Mouse (Mus musculus) testis, postnatal 10 days (tissue): ENCODE data around the gene Olfr597.
"Not testable (repeated sequence)": the region's sequence is repeated elsewhere in the genome, so short reads cannot be mapped to it uniquely, and the experiment has no call there.

Experiments
- DNase-seq: peaks from one replicate; pipeline ENCODE4 v3.0.0; 2021; ENCODE audit warnings: low spot score

Olfr597 gene

DNA sequence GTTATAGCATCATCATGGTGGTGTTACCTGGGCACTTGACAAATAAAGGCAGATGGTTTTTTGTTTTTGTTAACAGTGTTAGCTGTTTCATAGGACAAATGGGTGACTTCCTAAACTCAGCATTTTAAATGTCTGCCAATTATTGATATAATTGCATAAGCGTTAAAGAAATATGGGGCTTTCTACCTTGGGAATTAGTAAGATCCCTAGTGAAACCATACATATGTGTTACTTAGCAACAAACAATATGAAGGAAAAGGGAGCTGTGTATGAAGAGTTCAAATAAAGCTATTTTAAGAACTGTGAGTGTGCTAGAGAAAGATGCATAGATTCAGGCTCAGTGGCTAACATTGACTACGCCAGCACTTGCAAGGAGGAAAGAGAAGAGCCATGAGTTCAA lies at the start of gene Olfr597:
Gene Olfr597, plus strand, starts transcription at position 301 of the 400 bp plus-strand sequence.
- not testable (repeated sequence) for DNase-seq

DNA sequence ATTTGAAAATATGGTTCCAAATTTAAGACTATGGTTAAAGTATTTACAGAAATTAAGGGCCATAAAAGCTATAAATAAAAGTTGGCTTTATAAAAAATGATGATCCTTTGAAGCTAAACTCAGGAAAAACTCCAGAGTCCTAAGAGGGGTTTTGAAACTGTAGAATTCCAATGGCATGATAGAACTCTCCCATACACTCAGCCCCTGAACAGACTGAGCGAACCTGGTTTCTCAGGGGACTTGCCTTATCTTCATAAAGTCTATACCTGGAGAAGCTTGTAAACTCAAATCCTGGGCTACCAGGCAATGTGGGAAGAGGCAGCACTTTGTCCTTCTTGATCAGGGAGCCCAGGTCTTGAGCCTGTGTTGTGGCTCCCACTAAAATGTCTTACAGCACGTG lies 10.8 kb upstream of the Olfr597 start, which contains the start of gene Olfr596:
Gene Olfr596, plus strand, starts transcription at position 301 of the 400 bp plus-strand sequence.
- not testable (repeated sequence) for DNase-seq

DNA sequence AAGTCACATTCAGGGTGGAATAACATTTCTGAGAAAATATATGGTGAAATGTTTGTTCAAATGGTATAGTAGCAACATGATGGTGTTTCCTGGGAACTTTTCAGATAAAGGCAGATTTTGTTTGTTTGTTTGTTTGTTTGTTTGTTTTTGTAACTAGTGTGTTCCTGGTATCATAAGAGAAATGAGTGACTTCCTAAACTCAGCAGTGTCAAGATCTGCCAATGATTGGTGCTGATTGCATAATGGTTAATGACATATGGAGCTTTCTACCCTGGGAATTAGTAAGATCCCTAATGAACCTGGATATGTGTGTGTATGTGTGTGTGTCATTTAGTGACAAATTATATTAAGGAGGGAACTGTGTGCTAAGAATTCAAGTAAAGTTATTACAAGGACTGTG lies 7.2 kb downstream of the Olfr597 start, which contains the start of gene Olfr598:
Gene Olfr598, plus strand, starts transcription at position 301 of the 400 bp plus-strand sequence.
- DNase-seq, result no peak

DNA sequence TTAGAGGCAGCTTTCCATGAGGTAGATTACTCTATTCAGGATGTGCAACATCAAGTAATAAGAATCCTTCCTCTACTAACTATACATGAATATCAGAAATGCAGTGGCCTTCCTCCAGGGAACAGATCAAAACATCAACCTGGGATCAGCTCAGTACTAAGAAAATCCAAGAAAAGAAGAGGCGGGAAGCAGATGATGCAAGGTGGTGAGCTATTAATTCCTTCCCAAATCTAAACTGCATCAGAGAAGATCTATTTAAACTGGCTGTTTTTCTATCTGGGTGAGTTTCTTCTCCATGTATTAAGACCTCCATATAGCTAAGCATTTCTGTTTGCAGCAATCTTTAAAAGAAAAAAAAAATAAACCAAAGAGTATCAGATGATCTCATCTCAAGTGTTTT lies 19.5 kb downstream of the Olfr597 start, which contains the start of gene Olfr599:
Gene Olfr599, plus strand, starts transcription at position 301 of the 400 bp plus-strand sequence.
- DNase-seq, result no peak

DNA sequence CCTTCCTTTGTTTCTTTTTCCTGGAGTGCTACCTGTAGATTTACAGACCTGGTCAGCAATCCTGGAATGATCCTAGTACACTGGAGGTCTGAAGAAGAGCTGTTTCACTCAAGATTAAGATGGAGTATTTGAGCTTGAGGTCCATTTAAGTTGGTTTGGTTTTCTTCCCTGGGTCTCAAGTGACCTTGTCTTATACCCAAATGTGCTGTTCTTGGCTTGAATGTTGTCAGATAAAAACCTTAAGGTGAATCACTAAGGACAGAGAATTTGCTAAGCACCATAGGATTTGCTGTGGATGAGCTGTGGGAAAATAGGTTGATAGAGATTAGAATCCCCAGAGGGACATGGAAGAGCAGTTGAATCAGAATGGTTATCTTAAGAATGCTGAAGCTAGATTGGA lies 33.5 kb downstream of the Olfr597 start, which contains the start of gene Olfr600:
Gene Olfr600, minus strand, starts transcription at position 101 of the 400 bp plus-strand sequence.
- DNase-seq, result no peak

DNA sequence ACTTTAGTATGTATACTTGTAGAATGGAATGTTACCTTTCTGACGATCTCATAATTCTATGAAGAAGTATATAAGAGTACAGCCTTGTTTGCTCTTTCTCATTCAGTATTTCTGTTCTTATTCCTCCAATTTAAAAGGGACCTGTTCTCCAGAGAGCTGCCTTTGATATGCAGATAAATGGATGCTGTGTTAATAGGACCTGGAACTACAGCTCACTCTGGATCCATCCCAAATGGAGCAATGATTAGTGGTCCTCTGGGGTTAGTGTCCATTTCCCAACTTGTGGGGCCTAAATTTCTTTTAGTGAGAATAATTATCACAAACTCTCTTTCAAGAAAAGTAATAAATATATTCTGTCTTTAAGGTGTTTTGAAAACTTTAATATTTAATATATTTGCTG lies 46.4 kb downstream of the Olfr597 start, which contains the start of gene Olfr601:
Gene Olfr601, minus strand, starts transcription at position 101 of the 400 bp plus-strand sequence.
- DNase-seq, result no peak
